Comparison of ENCODE assay signal across 8 mouse cellular contexts in genomic region chr9:75280814-75281213, GRCm38 (mm10). TPM values are rescaled to one million over a fixed set of nuclear protein-coding genes. Genes with fewer than 3 reads are reported as not detected.
DNase-seq lines count a peak whose midpoint lies in the region; ATAC-seq and TF ChIP-seq lines count a peak whose summit lies in the region.

No protein-coding gene starts in this region.

- peak; percentile 56 for DNase-seq in hindbrain, embryonic 10.5 days (ENCODE audit: low spot score)
- DNase-seq in A20 (ENCODE audit: low read depth, low spot score): peak; percentile 76
- peak; percentile 69 to 87 for DNase-seq in adrenal gland, adult (ENCODE audit: inconsistent age in 2 of 2, low spot score in 1 of 2)
- DNase-seq in embryonic facial prominence, embryonic 10.5 days (ENCODE audit: low spot score): peak; percentile 65
- DNase-seq in left cerebral cortex, adult 2 months (ENCODE audit: extremely low spot score in 1 of 2, low spot score in 2 of 2): peak; percentile 47 to 49
- DNase-seq in right cerebral cortex, postnatal 36 days (ENCODE audit: low spot score in 2 of 2): peak; percentile 39 to 49

- 45% methylated on average over 5 of the region's 5 CpGs for WGBS in hindbrain, embryonic 10.5 days
- 48% methylated on average over 5 of the region's 5 CpGs for WGBS in hindbrain, embryonic 12.5 days
- 44% methylated on average over 5 of the region's 5 CpGs for WGBS in embryonic facial prominence, embryonic 10.5 days

- peak; percentile 57 for TF ChIP-seq CTCF in left cerebral cortex, adult 2 months (IDR thresholded peaks at IDR 0.05)

- ATAC-seq in hindbrain, embryonic 12.5 days (ENCODE audit: low FRiP score): no peak
- no peak for ATAC-seq in megakaryocyte, adult 5-6 weeks (ENCODE audit: poor library complexity, severe bottlenecking)

- no peak overlapping the region for H3K4me2 ChIP-seq in hindbrain, embryonic 12.5 days (replicated peaks)

- peaks cover 16% of the 10 kb centered on the region for H3K4me1 ChIP-seq in hindbrain, embryonic 10.5 days (replicated peaks)
- H3K4me1 ChIP-seq in hindbrain, embryonic 12.5 days: peaks cover 5% of the 10 kb centered on the region; the same call in 1 of the 2 replicates
- H3K4me1 ChIP-seq in embryonic facial prominence, embryonic 10.5 days: peaks cover 12% of the 10 kb centered on the region

- intact Hi-C loops in left cerebral cortex, adult 2 months (cut with DNase I): loop anchor here (5.0 to 10.0 kb wide), 2 partner anchors 236 to 376 kb away; no protein-coding TSS in a partner anchor

- H3K9me3 ChIP-seq in hindbrain, embryonic 10.5 days: no peaks in the 10 kb centered on the region
- no peaks in the 10 kb centered on the region for H3K9me3 ChIP-seq in hindbrain, embryonic 12.5 days (replicated peaks)
- no peaks in the 10 kb centered on the region for H3K9me3 ChIP-seq in embryonic facial prominence, embryonic 10.5 days

- H3K27ac ChIP-seq in hindbrain, embryonic 10.5 days: no peak overlapping the region
- H3K27ac ChIP-seq in hindbrain, embryonic 12.5 days: no peak overlapping the region
- no peak overlapping the region for H3K27ac ChIP-seq in embryonic facial prominence, embryonic 10.5 days (replicated peaks)
- H3K27ac ChIP-seq in left cerebral cortex, adult 2 months: no peak overlapping the region

- H3K9ac ChIP-seq in hindbrain, embryonic 12.5 days: no peak overlapping the region

- no peak overlapping the region for H3K4me3 ChIP-seq in hindbrain, embryonic 10.5 days
- H3K4me3 ChIP-seq in hindbrain, embryonic 12.5 days: no peak overlapping the region
- no peak overlapping the region for H3K4me3 ChIP-seq in embryonic facial prominence, embryonic 10.5 days
- no peak overlapping the region for H3K4me3 ChIP-seq in left cerebral cortex, adult 2 months

- no peaks in the 10 kb centered on the region for H3K36me3 ChIP-seq in hindbrain, embryonic 10.5 days
- H3K36me3 ChIP-seq in hindbrain, embryonic 12.5 days: no peaks in the 10 kb centered on the region
- H3K36me3 ChIP-seq in embryonic facial prominence, embryonic 10.5 days (replicated peaks): no peaks in the 10 kb centered on the region

- peaks cover 8% of the 10 kb centered on the region; the same call in 1 of the 2 replicates for H3K27me3 ChIP-seq in hindbrain, embryonic 10.5 days (ENCODE audit: insufficient read depth, poor library complexity, severe bottlenecking)
- no peaks in the 10 kb centered on the region; the same call in 1 of the 2 replicates for H3K27me3 ChIP-seq in hindbrain, embryonic 12.5 days
- peaks cover 11% of the 10 kb centered on the region for H3K27me3 ChIP-seq in embryonic facial prominence, embryonic 10.5 days (replicated peaks; ENCODE audit: low read depth, poor library complexity, severe bottlenecking)

RNA-seq across cellular contexts. Expression of gene Gnb5, which starts 25.3 kb away (rescaled TPM):
- 26.0 and 27.6 TPM in 2 replicates for polyA plus RNA-seq in hindbrain, embryonic 10.5 days (2016; fragmentation: Nextera tagmentation; extraction: Ambion mirVana)
- polyA plus RNA-seq in hindbrain, embryonic 12.5 days (2016; fragmentation: Nextera tagmentation; extraction: Ambion mirVana): 33.4 and 35.3 TPM in 2 replicates
- polyA plus RNA-seq in embryonic facial prominence, embryonic 10.5 days (2016; fragmentation: Nextera tagmentation; extraction: Ambion mirVana): 22.4 and 24.5 TPM in 2 replicates
- total RNA-seq in left cerebral cortex, adult 2 months (2021): 100 to 1,000 TPM; 143 to 163 TPM
- 0.51 TPM in 1 of 2 replicates, not detected in the other for total RNA-seq in megakaryocyte, adult 5-6 weeks (2015)
- total RNA-seq in megakaryocyte, adult 5-6 weeks (2017): 0.29 TPM in 1 of 2 replicates, not detected in the other

RNA-seq across cellular contexts. Expression of gene Myo5c, which starts 49.0 kb away (rescaled TPM):
- polyA plus RNA-seq in hindbrain, embryonic 10.5 days (2016; fragmentation: Nextera tagmentation; extraction: Ambion mirVana): 0.52 and 1.6 TPM in 2 replicates
- polyA plus RNA-seq in hindbrain, embryonic 12.5 days (2016; fragmentation: Nextera tagmentation; extraction: Ambion mirVana): 0.65 and 1.8 TPM in 2 replicates
- 1.2 and 1.3 TPM in 2 replicates for polyA plus RNA-seq in embryonic facial prominence, embryonic 10.5 days (2016; fragmentation: Nextera tagmentation; extraction: Ambion mirVana)
- total RNA-seq in left cerebral cortex, adult 2 months (2021): 1 to 10 TPM; 7.0 to 7.2 TPM
- not detected in 2 replicates for total RNA-seq in megakaryocyte, adult 5-6 weeks (2015)
- total RNA-seq in megakaryocyte, adult 5-6 weeks (2017): not detected in 2 replicates
